Mouse (Mus musculus): ENCODE measurements at regions not wholly inside any gene's neighbourhood (a gene's known extent, or its start where the extent isn't known, plus 50 kb on each side); places are given as distances from the start of the nearest gene placed in this dataset.
A peak's percentile ranks its signal among the peaks of the same experiment; 100 is the strongest.

DNA sequence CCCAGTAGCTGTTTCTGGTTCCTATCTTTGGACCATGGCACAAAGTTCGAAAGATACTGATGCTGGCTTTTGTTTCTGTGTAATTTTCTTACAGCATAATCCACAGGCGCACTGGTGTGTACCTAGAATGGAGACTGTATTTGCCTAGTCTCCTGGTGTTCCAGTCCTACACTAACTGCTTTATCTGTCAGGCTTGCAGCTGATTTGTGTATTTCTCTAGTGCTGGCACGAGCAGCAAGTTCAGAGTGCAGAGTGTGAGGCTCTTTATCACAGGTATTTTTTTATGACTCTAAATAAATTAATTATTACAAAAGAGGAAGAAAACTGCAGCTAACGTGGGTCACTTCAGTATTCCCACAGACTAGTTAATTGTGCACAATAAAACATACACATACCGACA, 405.1 kb upstream of the Zeb2 start:
- H3K4me3 ChIP-seq (ENCODE audit: low read depth, low read length) = no peak overlapping the region
- no peak overlapping the region for H3K27ac ChIP-seq (ENCODE audit: low read depth, low read length)
- no peak overlapping the region for H3K4me2 ChIP-seq
- H3K9ac ChIP-seq (ENCODE audit: low read depth, low read length) = no peak overlapping the region
- ATAC-seq (replicated peaks; ENCODE audit: insufficient number of reproducible peaks, low FRiP score, low TSS enrichment) = no peak
- no peaks in the 10 kb centered on the region for H3K9me3 ChIP-seq (replicated peaks; ENCODE audit: control insufficient read depth, low read length)
- 69% methylated on average over 5 of the region's 5 CpGs for WGBS (ENCODE audit: insufficient replicate concordance)
- no peaks in the 10 kb centered on the region for H3K36me3 ChIP-seq (ENCODE audit: control insufficient read depth, insufficient read depth, low read length)
- no peaks in the 10 kb centered on the region for H3K27me3 ChIP-seq (ENCODE audit: control insufficient read depth, insufficient read depth, low read length)
- no peaks in the 10 kb centered on the region for H3K4me1 ChIP-seq (ENCODE audit: control insufficient read depth, insufficient read depth, low read length)

DNA sequence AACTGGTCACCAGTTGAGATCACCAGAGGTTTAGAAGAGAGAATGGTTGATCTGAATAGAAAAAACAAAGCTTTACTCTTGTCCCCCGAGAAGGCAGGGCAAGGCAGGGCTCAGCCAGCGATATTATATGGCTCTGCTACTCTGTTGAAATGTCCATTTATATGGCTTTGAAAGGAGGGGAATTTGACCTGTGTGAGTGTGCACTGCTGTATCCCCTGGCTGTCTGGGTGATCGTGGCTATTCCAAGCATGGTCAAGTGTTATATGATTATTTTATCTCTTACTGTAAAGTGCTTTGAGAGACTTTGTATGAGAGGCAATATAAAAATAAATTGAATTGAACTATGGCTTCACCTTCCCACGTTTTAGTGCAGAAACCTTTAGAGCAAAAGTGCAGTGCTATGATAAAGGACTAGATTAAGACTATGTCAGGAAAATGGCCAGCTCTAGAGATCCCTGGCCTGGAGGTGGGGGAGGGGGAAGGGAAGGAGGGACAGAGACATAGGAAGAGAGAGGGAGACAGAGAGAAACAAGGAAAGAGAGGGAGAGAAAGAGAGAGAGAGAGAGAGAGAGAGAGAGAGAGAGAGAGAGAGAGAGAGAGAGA, 402.5 kb upstream of the Zeb2 start:
- WGBS (ENCODE audit: insufficient replicate concordance) = 36% methylated on average over 4 of the region's 4 CpGs
- no peaks in the 10 kb centered on the region for H3K9me3 ChIP-seq (replicated peaks; ENCODE audit: control insufficient read depth, low read length)
- no peaks in the 10 kb centered on the region for H3K36me3 ChIP-seq (ENCODE audit: control insufficient read depth, insufficient read depth, low read length)
- no peak overlapping the region for H3K27ac ChIP-seq (ENCODE audit: low read depth, low read length)
- no peak overlapping the region for H3K4me3 ChIP-seq (ENCODE audit: low read depth, low read length)
- no peak overlapping the region for H3K4me2 ChIP-seq
- no peak for ATAC-seq (replicated peaks; ENCODE audit: insufficient number of reproducible peaks, low FRiP score, low TSS enrichment)
- H3K4me1 ChIP-seq (ENCODE audit: control insufficient read depth, insufficient read depth, low read length) = no peaks in the 10 kb centered on the region
- H3K9ac ChIP-seq (ENCODE audit: low read depth, low read length) = no peak overlapping the region
- H3K27me3 ChIP-seq (ENCODE audit: control insufficient read depth, insufficient read depth, low read length) = no peaks in the 10 kb centered on the region

DNA sequence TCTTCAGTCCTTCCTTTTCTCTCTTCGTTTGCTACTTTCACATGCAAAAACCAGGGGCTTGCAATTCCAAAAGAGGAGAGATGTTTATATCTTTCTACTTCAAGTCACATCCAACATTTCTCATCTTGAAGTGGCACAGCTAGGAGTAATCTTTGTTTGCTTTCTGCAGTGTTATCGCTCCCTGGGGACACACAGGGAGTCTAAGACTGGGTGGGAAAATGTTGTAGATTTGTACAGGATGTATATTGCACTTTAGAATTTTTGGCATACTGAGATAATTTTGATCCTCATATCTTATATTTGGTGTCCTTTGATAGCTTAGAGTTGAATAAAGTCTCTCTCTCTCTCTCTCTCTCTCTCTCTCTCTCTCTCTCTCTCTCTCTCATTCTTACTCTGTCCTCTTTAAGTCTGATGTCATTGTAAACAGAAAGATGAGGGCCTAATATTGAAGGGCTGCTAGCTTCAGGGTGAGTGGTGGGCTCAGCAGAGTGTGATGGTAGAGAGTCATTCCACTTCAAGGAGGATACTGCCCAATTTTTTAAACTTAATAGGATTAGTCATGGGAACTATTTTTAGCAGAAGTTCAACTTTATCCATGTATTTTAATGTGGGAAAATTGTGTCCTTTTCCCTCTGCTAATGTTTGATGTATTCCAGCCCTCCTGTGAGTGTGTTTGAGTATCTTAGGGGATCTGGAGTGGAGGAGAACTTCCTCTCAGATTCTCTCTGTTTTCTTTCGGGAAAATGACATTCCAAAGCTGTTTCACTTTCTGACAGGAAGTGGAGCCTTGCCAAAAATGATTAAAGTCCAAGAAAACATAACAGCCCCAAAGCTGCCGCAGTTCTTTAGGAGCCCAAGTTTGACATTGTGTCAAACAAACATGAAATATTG, 397.3 kb upstream of the Zeb2 start:
- Histone ChIP-seq H3K9ac (ENCODE audit: low read depth, low read length) (no peak overlapping the region), H3K27me3 (ENCODE audit: control insufficient read depth, insufficient read depth, low read length) (no peaks in the 10 kb centered on the region), H3K9me3 (replicated peaks; ENCODE audit: control insufficient read depth, low read length) (no peaks in the 10 kb centered on the region), H3K27ac (ENCODE audit: low read depth, low read length) (peak overlapping the region; percentile 29; the same call in 1 of the 2 replicates), H3K36me3 (ENCODE audit: control insufficient read depth, insufficient read depth, low read length) (no peaks in the 10 kb centered on the region), H3K4me1 (ENCODE audit: control insufficient read depth, insufficient read depth, low read length) (no peaks in the 10 kb centered on the region), H3K4me3 (ENCODE audit: low read depth, low read length) (no peak overlapping the region), H3K4me2 (no peak overlapping the region; the same call in 1 of the 2 replicates)
- ATAC-seq (replicated peaks; ENCODE audit: insufficient number of reproducible peaks, low FRiP score, low TSS enrichment) = no peak; the same call in 1 of the 2 replicates
- WGBS (ENCODE audit: insufficient replicate concordance) = 44% methylated on average over 4 of the region's 4 CpGs

DNA sequence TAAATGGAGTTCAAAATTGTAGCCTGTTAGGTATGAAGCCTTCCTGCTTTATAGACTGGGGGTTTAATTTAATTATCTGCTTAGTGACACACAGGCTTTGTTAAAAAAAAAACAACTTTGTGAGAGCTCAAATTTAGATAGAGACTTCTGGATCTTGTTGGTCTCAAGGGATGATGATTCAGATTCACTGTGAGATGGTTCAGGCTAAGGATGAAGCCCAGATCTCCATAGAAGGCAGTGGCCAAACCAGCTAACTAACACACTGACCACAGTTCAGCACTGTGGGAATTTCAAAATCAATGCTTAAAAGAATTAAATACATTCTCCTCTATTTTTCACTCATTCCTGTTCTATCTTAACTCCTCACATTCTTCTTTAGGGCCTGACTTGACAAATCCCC, 395.7 kb upstream of the Zeb2 start:
- no peak overlapping the region for H3K4me2 ChIP-seq
- H3K9me3 ChIP-seq (replicated peaks; ENCODE audit: control insufficient read depth, low read length) = no peaks in the 10 kb centered on the region
- no peaks in the 10 kb centered on the region for H3K27me3 ChIP-seq (ENCODE audit: control insufficient read depth, insufficient read depth, low read length)
- H3K4me1 ChIP-seq (ENCODE audit: control insufficient read depth, insufficient read depth, low read length) = no peaks in the 10 kb centered on the region
- no peaks in the 10 kb centered on the region for H3K36me3 ChIP-seq (ENCODE audit: control insufficient read depth, insufficient read depth, low read length)
- no peak overlapping the region for H3K4me3 ChIP-seq (ENCODE audit: low read depth, low read length)
- no peak for ATAC-seq (replicated peaks; ENCODE audit: insufficient number of reproducible peaks, low FRiP score, low TSS enrichment)
- H3K9ac ChIP-seq (ENCODE audit: low read depth, low read length) = no peak overlapping the region
- no peak overlapping the region for H3K27ac ChIP-seq (ENCODE audit: low read depth, low read length)

DNA sequence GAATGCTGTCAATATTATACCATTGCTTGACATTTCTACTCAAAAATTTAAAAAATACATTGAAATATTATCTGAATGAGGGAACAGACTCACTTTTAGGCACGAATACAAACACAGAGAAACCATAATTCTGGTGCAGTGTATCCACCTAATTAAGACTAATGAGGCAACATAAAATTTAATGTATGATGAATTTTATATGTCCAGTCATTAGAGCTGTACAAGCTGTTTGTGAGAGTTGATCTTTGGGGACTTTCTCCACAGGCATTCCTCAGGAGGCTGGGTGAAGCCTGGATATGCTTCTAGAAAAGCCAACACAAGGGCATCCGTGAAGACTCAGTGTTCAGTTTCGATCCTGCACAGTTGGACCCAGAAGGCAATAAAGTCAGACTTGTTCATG, 394.6 kb upstream of the Zeb2 start:
- ATAC-seq (replicated peaks; ENCODE audit: insufficient number of reproducible peaks, low FRiP score, low TSS enrichment) = no peak
- Histone ChIP-seq H3K36me3 (ENCODE audit: control insufficient read depth, insufficient read depth, low read length) (no peaks in the 10 kb centered on the region), H3K27me3 (ENCODE audit: control insufficient read depth, insufficient read depth, low read length) (no peaks in the 10 kb centered on the region), H3K9me3 (replicated peaks; ENCODE audit: control insufficient read depth, low read length) (no peaks in the 10 kb centered on the region), H3K9ac (ENCODE audit: low read depth, low read length) (no peak overlapping the region), H3K4me1 (ENCODE audit: control insufficient read depth, insufficient read depth, low read length) (no peaks in the 10 kb centered on the region), H3K4me2 (no peak overlapping the region), H3K4me3 (ENCODE audit: low read depth, low read length) (no peak overlapping the region), H3K27ac (ENCODE audit: low read depth, low read length) (no peak overlapping the region)
- WGBS (ENCODE audit: insufficient replicate concordance) = 87% methylated on average over 3 of the region's 3 CpGs

GRCm38 (mm10) chr2:45504468-45504867, 387.3 kb upstream of the Zeb2 start:
- H3K4me2 ChIP-seq = no peak overlapping the region
- H3K9ac ChIP-seq (ENCODE audit: low read depth, low read length) = no peak overlapping the region
- no peaks in the 10 kb centered on the region for H3K27me3 ChIP-seq (ENCODE audit: control insufficient read depth, insufficient read depth, low read length)
- H3K9me3 ChIP-seq (replicated peaks; ENCODE audit: control insufficient read depth, low read length) = no peaks in the 10 kb centered on the region
- H3K36me3 ChIP-seq (ENCODE audit: control insufficient read depth, insufficient read depth, low read length) = no peaks in the 10 kb centered on the region
- WGBS (ENCODE audit: insufficient replicate concordance) = 82% methylated on average over 4 of the region's 4 CpGs
- H3K27ac ChIP-seq (ENCODE audit: low read depth, low read length) = no peak overlapping the region
- H3K4me1 ChIP-seq (ENCODE audit: control insufficient read depth, insufficient read depth, low read length) = no peaks in the 10 kb centered on the region
- no peak overlapping the region for H3K4me3 ChIP-seq (ENCODE audit: low read depth, low read length)
- no peak for ATAC-seq (replicated peaks; ENCODE audit: insufficient number of reproducible peaks, low FRiP score, low TSS enrichment)

GRCm38 (mm10) chr2:45493656-45494055, 376.5 kb upstream of the Zeb2 start:
- no peaks in the 10 kb centered on the region for H3K36me3 ChIP-seq (ENCODE audit: control insufficient read depth, insufficient read depth, low read length)
- H3K4me3 ChIP-seq (ENCODE audit: low read depth, low read length) = no peak overlapping the region
- H3K9ac ChIP-seq (ENCODE audit: low read depth, low read length) = no peak overlapping the region
- no peak overlapping the region for H3K4me2 ChIP-seq
- ATAC-seq (replicated peaks; ENCODE audit: insufficient number of reproducible peaks, low FRiP score, low TSS enrichment) = no peak
- no peak overlapping the region for H3K27ac ChIP-seq (ENCODE audit: low read depth, low read length)
- 93% methylated on average over 2 of the region's 2 CpGs for WGBS (ENCODE audit: insufficient replicate concordance)
- no peaks in the 10 kb centered on the region for H3K4me1 ChIP-seq (ENCODE audit: control insufficient read depth, insufficient read depth, low read length)
- no peaks in the 10 kb centered on the region for H3K27me3 ChIP-seq (ENCODE audit: control insufficient read depth, insufficient read depth, low read length)
- H3K9me3 ChIP-seq (replicated peaks; ENCODE audit: control insufficient read depth, low read length) = no peaks in the 10 kb centered on the region

DNA sequence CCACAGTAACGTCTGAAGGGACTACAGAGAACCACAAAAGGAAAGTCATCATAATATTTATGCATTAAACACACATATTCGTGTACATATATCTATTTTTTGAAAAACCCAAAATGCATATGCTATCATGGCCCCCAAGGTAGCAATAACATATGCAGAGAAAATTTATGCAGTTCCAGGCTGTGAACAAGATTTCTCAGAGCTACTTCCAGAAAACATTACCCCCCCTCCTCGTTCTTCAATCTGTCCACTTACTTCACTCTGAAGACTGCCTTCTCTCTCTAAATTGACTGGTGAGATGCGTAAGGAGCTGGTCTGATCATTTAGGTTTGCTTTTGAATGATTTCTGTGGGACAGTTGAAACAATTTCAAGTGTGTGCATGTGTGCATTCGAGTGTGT, 369.3 kb upstream of the Zeb2 start:
- H3K36me3 ChIP-seq (ENCODE audit: control insufficient read depth, insufficient read depth, low read length) = no peaks in the 10 kb centered on the region
- H3K27ac ChIP-seq (ENCODE audit: low read depth, low read length) = no peak overlapping the region
- 76% methylated on average over 5 of the region's 5 CpGs for WGBS (ENCODE audit: insufficient replicate concordance)
- no peaks in the 10 kb centered on the region for H3K4me1 ChIP-seq (ENCODE audit: control insufficient read depth, insufficient read depth, low read length)
- no peak for ATAC-seq (replicated peaks; ENCODE audit: insufficient number of reproducible peaks, low FRiP score, low TSS enrichment)
- no peaks in the 10 kb centered on the region for H3K9me3 ChIP-seq (replicated peaks; ENCODE audit: control insufficient read depth, low read length)
- no peak overlapping the region for H3K4me3 ChIP-seq (ENCODE audit: low read depth, low read length)
- H3K9ac ChIP-seq (ENCODE audit: low read depth, low read length) = no peak overlapping the region
- no peaks in the 10 kb centered on the region for H3K27me3 ChIP-seq (ENCODE audit: control insufficient read depth, insufficient read depth, low read length)
- H3K4me2 ChIP-seq = no peak overlapping the region

DNA sequence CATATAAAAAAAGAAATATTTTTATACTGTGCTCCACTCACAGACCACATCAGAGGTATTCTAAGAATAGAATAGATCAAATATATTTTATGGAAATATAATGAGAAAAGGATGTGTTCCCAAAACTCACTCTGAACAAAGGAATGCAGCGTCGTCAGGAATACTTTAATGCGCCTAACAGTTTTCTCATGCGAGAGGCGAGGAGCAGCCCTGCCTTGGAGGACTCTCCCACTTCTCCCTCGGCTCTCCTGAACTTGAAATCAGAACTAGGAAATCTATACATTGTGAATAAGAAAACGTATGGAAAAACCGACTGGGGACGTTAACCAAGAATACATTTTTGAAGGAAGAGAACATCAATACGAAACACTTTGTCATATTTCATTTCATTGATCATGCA, 368.3 kb upstream of the Zeb2 start:
- 77% methylated on average over 10 of the region's 10 CpGs for WGBS (ENCODE audit: insufficient replicate concordance)
- Histone ChIP-seq H3K9me3 (replicated peaks; ENCODE audit: control insufficient read depth, low read length) (no peaks in the 10 kb centered on the region), H3K36me3 (ENCODE audit: control insufficient read depth, insufficient read depth, low read length) (no peaks in the 10 kb centered on the region), H3K9ac (ENCODE audit: low read depth, low read length) (no peak overlapping the region), H3K4me3 (ENCODE audit: low read depth, low read length) (no peak overlapping the region), H3K4me2 (no peak overlapping the region), H3K4me1 (ENCODE audit: control insufficient read depth, insufficient read depth, low read length) (no peaks in the 10 kb centered on the region), H3K27me3 (ENCODE audit: control insufficient read depth, insufficient read depth, low read length) (no peaks in the 10 kb centered on the region), H3K27ac (ENCODE audit: low read depth, low read length) (no peak overlapping the region)
- no peak for ATAC-seq (replicated peaks; ENCODE audit: insufficient number of reproducible peaks, low FRiP score, low TSS enrichment)
